Mouse (Mus musculus): ENCODE data around the gene Gm45021.

The Gm45021 gene
- long read RNA-seq, experiment 1, result 0 reads
- long read RNA-seq, experiment 2, result 0 reads

- intact Hi-C loops (cut with DNase I), result no loop called here
These were observed at the start of gene Gm45021 for GRCm38 (mm10) chr6:48589194-48589750. Gene Gm45021, plus strand, starts transcription at chr6:48589610.

GRCm38 (mm10) chr6:48539860-48540259 lies 49.5 kb upstream of the Gm45021 start:
- intact Hi-C loops (cut with DNase I), result loop anchor here (2.0 to 10.0 kb wide), 2 partner anchors 105 to 365 kb away; no protein-coding TSS in a partner anchor

GRCm38 (mm10) chr6:48540721-48541120 lies 48.7 kb upstream of the Gm45021 start:
- intact Hi-C loops (cut with DNase I), result no loop called here

GRCm38 (mm10) chr6:48541560-48542450 lies 47.6 kb upstream of the Gm45021 start:
- intact Hi-C loops (cut with DNase I), result no loop called here

GRCm38 (mm10) chr6:48542631-48543030 lies 46.8 kb upstream of the Gm45021 start:
- intact Hi-C loops (cut with DNase I), result no loop called here

- intact Hi-C loops (cut with DNase I), result loop anchor here (5.0 kb wide), 1 partner anchor 52 kb away; no protein-coding TSS in a partner anchor
These were observed 44.2 kb upstream of the Gm45021 start for GRCm38 (mm10) chr6:48545251-48545650.

GRCm38 (mm10) chr6:48546271-48546670 lies 43.1 kb upstream of the Gm45021 start:
- intact Hi-C loops (cut with DNase I), result loop anchor here (5.0 kb wide), 1 partner anchor 51 kb away; no protein-coding TSS in a partner anchor

- intact Hi-C loops (cut with DNase I), result loop anchor here (5.0 kb wide), 1 partner anchor 50 kb away; no protein-coding TSS in a partner anchor
These were observed 42.6 kb upstream of the Gm45021 start for GRCm38 (mm10) chr6:48546858-48547257.

GRCm38 (mm10) chr6:48548314-48548713 lies 41.1 kb upstream of the Gm45021 start:
- intact Hi-C loops (cut with DNase I), result loop anchor here (5.0 kb wide), 1 partner anchor 49 kb away; no protein-coding TSS in a partner anchor

- intact Hi-C loops (cut with DNase I), result loop anchor here (10.0 kb wide), 1 partner anchor 232 kb away; no protein-coding TSS in a partner anchor
These were observed 36.5 kb upstream of the Gm45021 start for GRCm38 (mm10) chr6:48552918-48553317.

GRCm38 (mm10) chr6:48553819-48554218 lies 35.6 kb upstream of the Gm45021 start:
- intact Hi-C loops (cut with DNase I), result loop anchor here (10.0 kb wide), 1 partner anchor 231 kb away; no protein-coding TSS in a partner anchor

GRCm38 (mm10) chr6:48554280-48555103 lies 34.9 kb upstream of the Gm45021 start, which contains the start of gene Lrrc61:
Gene Lrrc61, plus strand, starts transcription at chr6:48554796.
- intact Hi-C loops (cut with DNase I), result loop anchor here (10.0 kb wide), 1 partner anchor 230 kb away; no protein-coding TSS in a partner anchor

GRCm38 (mm10) chr6:48555104-48555890 lies 34.1 kb upstream of the Gm45021 start:
- intact Hi-C loops (cut with DNase I), result loop anchor here (10.0 kb wide), 1 partner anchor 230 kb away; no protein-coding TSS in a partner anchor

GRCm38 (mm10) chr6:48555956-48556355 lies 33.5 kb upstream of the Gm45021 start:
- intact Hi-C loops (cut with DNase I), result loop anchor here (10.0 kb wide), 1 partner anchor 229 kb away; no protein-coding TSS in a partner anchor

GRCm38 (mm10) chr6:48565693-48566310 lies 23.6 kb upstream of the Gm45021 start:
- intact Hi-C loops (cut with DNase I), result no loop called here

GRCm38 (mm10) chr6:48566312-48566711 lies 23.1 kb upstream of the Gm45021 start:
- intact Hi-C loops (cut with DNase I), result no loop called here

- intact Hi-C loops (cut with DNase I), result no loop called here
These were observed 21.1 kb upstream of the Gm45021 start for GRCm38 (mm10) chr6:48568036-48568984.

- intact Hi-C loops (cut with DNase I), result no loop called here
These were observed 20.2 kb upstream of the Gm45021 start for GRCm38 (mm10) chr6:48569065-48569807.
